Mouse (Mus musculus) midbrain, embryonic 13.5 days (tissue): ENCODE results near the gene Polg2. TPM values are rescaled to one million over a fixed set of nuclear protein-coding genes. Genes with fewer than 3 reads are reported as not detected.

Experiments used
- ATAC-seq: fragments of 200-750 bp; cut with Nextera tagmentation; 2 replicates; pipeline ENCODE4 v1.8.0; 2017; ENCODE audit warnings: mild to moderate bottlenecking, moderate TSS enrichment, moderate library complexity
- H3K27ac ChIP-seq: fragments of 300-500 bp; sonication (generic); 2 replicates; pipeline ENCODE4 v1.5.1; 2015; ENCODE audit warnings: inconsistent platforms, mild to moderate bottlenecking, moderate library complexity
- H3K27me3 ChIP-seq: fragments of 300-500 bp; sonication (generic); 2 replicates; pipeline ENCODE4 v1.6.1; 2015; ENCODE audit warnings: mild to moderate bottlenecking, inconsistent platforms
- H3K36me3 ChIP-seq: fragments of 300-500 bp; sonication (generic); 2 replicates; pipeline ENCODE4 v1.6.1; 2015; ENCODE audit warnings: mild to moderate bottlenecking, inconsistent platforms
- H3K4me1 ChIP-seq: fragments of 300-500 bp; sonication (generic); replicated peaks from 2 replicates; pipeline ENCODE4 v1.6.1; 2015; ENCODE audit warnings: inconsistent platforms
- H3K4me2 ChIP-seq: fragments of 300-500 bp; sonication (generic); replicated peaks from 2 replicates; pipeline ENCODE4 v1.6.1; 2015; ENCODE audit warnings: moderate library complexity, mild to moderate bottlenecking, inconsistent platforms
- H3K4me3 ChIP-seq: fragments of 300-500 bp; sonication (generic); replicated peaks from 2 replicates; pipeline ENCODE4 v1.5.1; 2015; ENCODE audit warnings: mild to moderate bottlenecking, inconsistent platforms
- H3K9ac ChIP-seq: fragments of 300-500 bp; sonication (generic); replicated peaks from 2 replicates; pipeline ENCODE4 v1.6.1; 2015; ENCODE audit warnings: mild to moderate bottlenecking, inconsistent platforms
- H3K9me3 ChIP-seq: fragments of 300-500 bp; sonication (generic); 2 replicates; pipeline ENCODE4 v1.6.1; 2016; ENCODE audit warnings: mild to moderate bottlenecking, inconsistent platforms
- WGBS: fragments of 180-500 bp; shearing (Covaris S2); methylation state at CpG from one replicate; pipeline ENCODE4 v1.1.7; 2015; 5-methylcytosine and 5-hydroxymethylcytosine counted together
- polyA plus RNA-seq: library from polyadenylated mRNA; unstranded; fragments of >200 nt; fragmentation: Nextera tagmentation; extraction: Ambion mirVana; gene quantifications from 2 replicates; pipeline ENCODE4 v1.2.1, GENCODE M21; 2015

Gene Polg2
- 10.0 and 10.7 TPM in 2 replicates for polyA plus RNA-seq

- peak; percentile 99 for ATAC-seq
- peaks cover 24% of the 10 kb centered on the region for H3K4me1 ChIP-seq
- peaks cover 61% of the 10 kb centered on the region for H3K36me3 ChIP-seq
- WGBS = 2% methylated on average over 30 of the region's 30 CpGs
- peak within 1 kb of the TSS; percentile 64 for H3K4me3 ChIP-seq
- peak within 1 kb of the TSS; percentile 86 for H3K9ac ChIP-seq
- peak within 1 kb of the TSS; percentile 86 for H3K4me2 ChIP-seq
- H3K9me3 ChIP-seq = no peaks in the 10 kb centered on the region
- H3K27ac ChIP-seq = peak within 1 kb of the TSS; percentile 90
- no peaks in the 10 kb centered on the region for H3K27me3 ChIP-seq
Observed at GRCm38 (mm10) chr11:106779388-106780088, at the start of gene Polg2. Gene Polg2, minus strand, starts transcription at chr11:106779537.

DNA sequence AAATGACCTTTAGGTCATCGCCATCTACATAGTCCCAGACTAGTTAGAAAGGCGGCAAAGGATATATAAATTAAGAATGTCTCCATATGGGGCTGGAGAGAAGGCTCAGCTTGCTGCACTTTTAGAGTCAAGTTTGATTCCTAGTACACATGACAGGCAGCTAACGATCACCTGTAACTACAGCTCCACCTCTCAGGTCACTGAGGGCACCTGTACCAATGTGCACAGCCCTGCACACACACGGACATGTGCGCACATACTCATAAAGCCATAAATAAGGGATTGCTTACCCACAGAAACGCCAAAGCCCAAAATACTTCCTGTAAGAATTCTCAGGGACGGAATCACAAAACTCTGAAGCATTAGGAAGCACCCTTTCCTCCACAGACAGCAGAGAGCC lies 48.7 kb upstream of the Polg2 start:
- H3K27ac ChIP-seq = no peak overlapping the region
- no peaks in the 10 kb centered on the region for H3K27me3 ChIP-seq
- no peak overlapping the region for H3K9ac ChIP-seq
- no peak for ATAC-seq
- peaks cover 74% of the 10 kb centered on the region for H3K36me3 ChIP-seq
- H3K4me1 ChIP-seq = no peaks in the 10 kb centered on the region
- no peak overlapping the region for H3K4me2 ChIP-seq
- no peaks in the 10 kb centered on the region for H3K9me3 ChIP-seq
- WGBS = 100% methylated on average over 7 of the region's 7 CpGs
- no peak overlapping the region for H3K4me3 ChIP-seq

DNA sequence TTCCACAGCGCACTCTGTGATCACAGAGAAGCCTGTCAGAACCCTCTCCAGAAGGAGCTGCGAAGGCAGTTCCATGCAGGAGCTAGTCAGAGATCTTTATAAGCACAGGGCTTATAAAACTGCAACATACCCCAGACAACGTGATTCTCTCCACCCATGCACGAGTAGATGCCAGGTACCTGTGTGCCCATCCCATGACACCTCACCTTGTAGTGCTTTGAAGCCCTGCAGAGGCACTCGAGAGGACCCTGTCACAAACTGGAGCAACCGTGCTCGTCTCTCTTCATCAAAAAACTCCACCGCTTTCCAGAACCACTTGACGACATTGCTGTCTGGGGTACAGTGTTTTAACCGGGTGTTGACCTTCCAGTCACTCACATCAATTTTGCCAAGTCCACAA lies 45.1 kb upstream of the Polg2 start:
- no peak overlapping the region for H3K4me3 ChIP-seq
- no peak for ATAC-seq
- no peak overlapping the region for H3K4me2 ChIP-seq
- no peaks in the 10 kb centered on the region for H3K4me1 ChIP-seq
- H3K9me3 ChIP-seq = no peaks in the 10 kb centered on the region
- no peak overlapping the region for H3K9ac ChIP-seq
- no peaks in the 10 kb centered on the region for H3K27me3 ChIP-seq
- H3K27ac ChIP-seq = no peak overlapping the region
- peaks cover 71% of the 10 kb centered on the region for H3K36me3 ChIP-seq
- WGBS = 95% methylated on average over 10 of the region's 10 CpGs

DNA sequence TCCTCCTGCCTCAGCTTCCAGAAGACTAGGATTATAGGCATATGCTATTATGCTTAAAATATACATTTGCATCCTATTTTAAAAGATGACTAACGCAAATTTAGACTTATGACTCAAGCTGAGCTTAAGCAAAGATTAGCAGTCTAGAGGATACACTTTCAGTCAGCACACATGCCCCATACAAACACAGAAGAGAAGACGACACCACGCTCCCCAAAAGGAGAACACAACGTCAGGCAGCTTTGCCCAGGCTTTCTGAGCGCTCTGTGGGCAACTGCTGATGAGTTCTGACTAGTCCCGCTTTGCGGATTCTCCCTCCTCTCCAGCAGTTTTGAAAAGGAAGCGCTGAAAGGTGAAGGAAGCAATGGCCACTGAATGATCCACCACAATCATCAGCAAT lies 44.4 kb upstream of the Polg2 start:
- ATAC-seq = no peak
- Histone ChIP-seq H3K27ac (no peak overlapping the region), H3K4me1 (0 out of 2 replicates have a peak, but pooled peaks cover 3% of the 10 kb centered on the region), H3K9ac (no peak overlapping the region), H3K9me3 (no peaks in the 10 kb centered on the region), H3K36me3 (peaks cover 74% of the 10 kb centered on the region), H3K27me3 (no peaks in the 10 kb centered on the region), H3K4me2 (no peak overlapping the region), H3K4me3 (no peak overlapping the region)
- 91% methylated on average over 8 of the region's 8 CpGs for WGBS

GRCm38 (mm10) chr11:106822911-106823310 lies 43.6 kb upstream of the Polg2 start:
- Histone ChIP-seq H3K4me1 (peaks cover 10% of the 10 kb centered on the region), H3K9ac (no peak overlapping the region), H3K9me3 (no peaks in the 10 kb centered on the region), H3K4me3 (no peak overlapping the region), H3K36me3 (peaks cover 73% of the 10 kb centered on the region), H3K4me2 (no peak overlapping the region), H3K27ac (no peak overlapping the region), H3K27me3 (no peaks in the 10 kb centered on the region)
- 86% methylated on average over 5 of the region's 5 CpGs for WGBS
- no peak for ATAC-seq

- no peak overlapping the region for H3K27ac ChIP-seq
- H3K4me1 ChIP-seq = peaks cover 10% of the 10 kb centered on the region
- H3K4me2 ChIP-seq = no peak overlapping the region
- no peaks in the 10 kb centered on the region for H3K27me3 ChIP-seq
- no peak for ATAC-seq
- H3K9me3 ChIP-seq = no peaks in the 10 kb centered on the region
- WGBS = 93% methylated on average over 8 of the region's 8 CpGs
- no peak overlapping the region for H3K4me3 ChIP-seq
- peaks cover 73% of the 10 kb centered on the region for H3K36me3 ChIP-seq
- H3K9ac ChIP-seq = no peak overlapping the region
Observed at GRCm38 (mm10) chr11:106822491-106822890, 43.2 kb upstream of the Polg2 start.

- Histone ChIP-seq H3K9ac (no peak overlapping the region), H3K27ac (no peak overlapping the region), H3K36me3 (peaks cover 74% of the 10 kb centered on the region)
Observed at GRCm38 (mm10) chr11:106821397-106821796, 42.1 kb upstream of the Polg2 start.

GRCm38 (mm10) chr11:106820972-106821371 lies 41.6 kb upstream of the Polg2 start:
- Histone ChIP-seq H3K4me3 (no peak overlapping the region), H3K27ac (no peak overlapping the region), H3K4me2 (no peak overlapping the region), H3K9me3 (no peaks in the 10 kb centered on the region), H3K9ac (no peak overlapping the region), H3K36me3 (peaks cover 74% of the 10 kb centered on the region), H3K27me3 (no peaks in the 10 kb centered on the region), H3K4me1 (peaks cover 10% of the 10 kb centered on the region)
- WGBS = 84% methylated on average over 4 of the region's 4 CpGs
- ATAC-seq = no peak

More at GRCm38 (mm10) chr11:106821397-106821796, 42.1 kb upstream of the Polg2 start:
- no peak overlapping the region for H3K4me3 ChIP-seq
- 88% methylated on average over 6 of the region's 6 CpGs for WGBS
- ATAC-seq = no peak
- no peak overlapping the region for H3K4me2 ChIP-seq
- peaks cover 10% of the 10 kb centered on the region for H3K4me1 ChIP-seq
- H3K27me3 ChIP-seq = no peaks in the 10 kb centered on the region
- H3K9me3 ChIP-seq = no peaks in the 10 kb centered on the region

- H3K9ac ChIP-seq = no peak overlapping the region
- H3K27me3 ChIP-seq = no peaks in the 10 kb centered on the region
- no peak overlapping the region for H3K4me3 ChIP-seq
- no peak overlapping the region for H3K4me2 ChIP-seq
- H3K36me3 ChIP-seq = peaks cover 80% of the 10 kb centered on the region
- WGBS = 79% methylated on average over 6 of the region's 6 CpGs
- no peak for ATAC-seq
- H3K27ac ChIP-seq = no peak overlapping the region
- peaks cover 10% of the 10 kb centered on the region for H3K4me1 ChIP-seq
- no peaks in the 10 kb centered on the region for H3K9me3 ChIP-seq
Observed at GRCm38 (mm10) chr11:106820252-106820651, 40.9 kb upstream of the Polg2 start.

- Histone ChIP-seq H3K9ac (no peak overlapping the region), H3K27ac (no peak overlapping the region), H3K4me1 (peaks cover 10% of the 10 kb centered on the region), H3K4me3 (no peak overlapping the region), H3K9me3 (no peaks in the 10 kb centered on the region), H3K36me3 (peaks cover 82% of the 10 kb centered on the region), H3K27me3 (no peaks in the 10 kb centered on the region), H3K4me2 (no peak overlapping the region)
- ATAC-seq = no peak
- WGBS = 90% methylated on average over 9 of the region's 9 CpGs
Observed at GRCm38 (mm10) chr11:106819595-106819994, 40.3 kb upstream of the Polg2 start.

DNA sequence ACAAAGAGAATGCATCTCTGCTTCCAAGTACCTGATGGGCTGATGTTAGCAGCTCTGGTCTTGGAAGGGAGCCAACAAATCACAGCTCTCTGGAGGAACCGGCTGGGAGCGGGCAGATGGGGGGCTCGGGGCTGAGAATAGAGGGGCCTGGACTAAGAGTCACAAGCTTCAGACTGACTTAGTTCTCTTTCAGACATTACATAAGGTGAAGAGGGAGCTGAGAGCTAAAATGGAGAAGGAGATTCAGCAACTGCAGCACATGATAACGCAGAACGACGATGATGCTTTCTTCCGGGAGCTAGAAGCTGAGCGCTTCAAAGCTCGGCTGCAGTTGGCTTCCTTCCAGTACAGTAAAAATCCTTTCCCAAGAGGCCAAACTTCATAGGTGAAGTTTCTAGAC lies 39.0 kb upstream of the Polg2 start:
- Histone ChIP-seq H3K4me1 (peaks cover 10% of the 10 kb centered on the region), H3K4me3 (no peak overlapping the region), H3K9me3 (no peaks in the 10 kb centered on the region), H3K27ac (peak overlapping the region; percentile 54; the same call in 1 of the 2 replicates), H3K4me2 (no peak overlapping the region), H3K27me3 (no peaks in the 10 kb centered on the region), H3K9ac (no peak overlapping the region), H3K36me3 (peaks cover 85% of the 10 kb centered on the region)
- 63% methylated on average over 9 of the region's 9 CpGs for WGBS
- peak; percentile 58; the same call in 1 of the 2 replicates for ATAC-seq

GRCm38 (mm10) chr11:106817808-106818207 lies 38.5 kb upstream of the Polg2 start:
- ATAC-seq = no peak
- Histone ChIP-seq H3K9ac (no peak overlapping the region), H3K4me2 (no peak overlapping the region)

More at GRCm38 (mm10) chr11:106817808-106818207, 38.5 kb upstream of the Polg2 start:
- Histone ChIP-seq H3K4me1 (peaks cover 10% of the 10 kb centered on the region), H3K36me3 (peaks cover 86% of the 10 kb centered on the region), H3K27ac (0 out of 2 replicates have a peak overlapping the region, but pooled peaks have one; percentile 54), H3K4me3 (no peak overlapping the region), H3K27me3 (no peaks in the 10 kb centered on the region), H3K9me3 (no peaks in the 10 kb centered on the region)
- 86% methylated on average over 6 of the region's 6 CpGs for WGBS
